Mouse (Mus musculus): Measurements from ENCODE around the gene Nnmt. TPM values are rescaled to one million over a fixed set of nuclear protein-coding genes. Genes with fewer than 3 reads are reported as not detected.
A peak's percentile ranks its signal among the peaks of the same experiment; 100 is the strongest.

The Nnmt gene
- polyA plus RNA-seq, 1 experiment from 2014 or later, result 1.3 TPM

DNA sequence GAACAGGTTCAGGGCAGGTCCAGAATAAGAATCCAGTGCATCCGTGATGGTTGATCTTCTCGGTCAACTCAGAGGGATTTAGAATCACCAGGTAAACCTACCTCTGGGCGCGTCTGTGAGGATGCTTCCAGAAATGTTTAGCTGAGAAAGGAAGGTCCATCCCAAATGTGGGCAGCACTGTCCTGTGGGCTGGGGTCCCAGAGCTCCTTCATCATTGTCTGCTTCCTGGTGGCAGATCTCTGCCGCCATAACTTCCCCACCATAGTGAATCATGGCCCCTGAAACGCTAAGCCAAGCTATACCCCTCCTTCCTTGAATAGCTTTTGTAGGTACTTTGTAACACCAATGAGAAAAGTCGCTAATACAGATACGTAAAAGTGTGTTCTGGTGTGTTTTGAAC lies 36.7 kb upstream of the Nnmt start:
- Histone ChIP-seq H3K9ac (ENCODE audit: low read depth, low read length) (no peak overlapping the region), H3K27me3 (replicated peaks; ENCODE audit: control insufficient read depth, insufficient read depth, low read length) (peaks cover 7% of the 10 kb centered on the region), H3K4me3 (ENCODE audit: low read depth, low read length) (no peak overlapping the region), H3K36me3 (ENCODE audit: control insufficient read depth, insufficient read depth, low read length) (no peaks in the 10 kb centered on the region), H3K9me3 (ENCODE audit: control insufficient read depth, low read length) (no peaks in the 10 kb centered on the region; the same call in 1 of the 2 replicates), H3K4me1 (replicated peaks; ENCODE audit: control insufficient read depth, insufficient read depth, low read length) (no peaks in the 10 kb centered on the region), H3K27ac (ENCODE audit: low read depth, low read length) (no peak overlapping the region), H3K4me2 (no peak overlapping the region)
- ATAC-seq (replicated peaks; ENCODE audit: low FRiP score), result no peak
- DNase-seq (ENCODE audit: low spot score), result no peak
- WGBS, result 88% methylated on average over 8 of the region's 8 CpGs

DNA sequence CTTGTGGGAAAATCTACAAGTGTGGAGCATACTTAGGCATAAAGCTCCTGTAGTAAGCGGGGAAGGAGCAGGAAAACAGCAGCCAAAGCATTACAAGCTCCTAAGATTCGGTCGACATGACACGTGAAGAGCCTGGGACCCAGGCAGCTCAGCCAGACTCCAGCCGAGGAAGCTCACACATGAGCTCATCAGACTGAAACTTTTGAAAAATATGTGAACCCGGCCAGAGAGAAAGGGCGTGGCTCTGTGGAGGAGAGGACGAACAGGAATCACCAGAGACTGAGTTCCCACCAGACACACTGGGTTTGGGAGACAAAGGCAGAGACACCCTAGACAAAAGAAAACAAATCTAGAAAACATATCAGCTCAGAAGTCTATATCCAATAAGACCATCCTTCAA lies 35.9 kb upstream of the Nnmt start:
- Histone ChIP-seq H3K4me2 (no peak overlapping the region), H3K27me3 (replicated peaks; ENCODE audit: control insufficient read depth, insufficient read depth, low read length) (peaks cover 8% of the 10 kb centered on the region), H3K36me3 (ENCODE audit: control insufficient read depth, insufficient read depth, low read length) (no peaks in the 10 kb centered on the region), H3K4me3 (ENCODE audit: low read depth, low read length) (no peak overlapping the region), H3K9me3 (ENCODE audit: control insufficient read depth, low read length) (no peaks in the 10 kb centered on the region; the same call in 1 of the 2 replicates), H3K27ac (ENCODE audit: low read depth, low read length) (no peak overlapping the region), H3K9ac (ENCODE audit: low read depth, low read length) (no peak overlapping the region), H3K4me1 (replicated peaks; ENCODE audit: control insufficient read depth, insufficient read depth, low read length) (no peaks in the 10 kb centered on the region)
- 78% methylated on average over 8 of the region's 8 CpGs for WGBS
- ATAC-seq (replicated peaks; ENCODE audit: low FRiP score) (no peak), DNase-seq (ENCODE audit: low spot score) (no peak)

DNA sequence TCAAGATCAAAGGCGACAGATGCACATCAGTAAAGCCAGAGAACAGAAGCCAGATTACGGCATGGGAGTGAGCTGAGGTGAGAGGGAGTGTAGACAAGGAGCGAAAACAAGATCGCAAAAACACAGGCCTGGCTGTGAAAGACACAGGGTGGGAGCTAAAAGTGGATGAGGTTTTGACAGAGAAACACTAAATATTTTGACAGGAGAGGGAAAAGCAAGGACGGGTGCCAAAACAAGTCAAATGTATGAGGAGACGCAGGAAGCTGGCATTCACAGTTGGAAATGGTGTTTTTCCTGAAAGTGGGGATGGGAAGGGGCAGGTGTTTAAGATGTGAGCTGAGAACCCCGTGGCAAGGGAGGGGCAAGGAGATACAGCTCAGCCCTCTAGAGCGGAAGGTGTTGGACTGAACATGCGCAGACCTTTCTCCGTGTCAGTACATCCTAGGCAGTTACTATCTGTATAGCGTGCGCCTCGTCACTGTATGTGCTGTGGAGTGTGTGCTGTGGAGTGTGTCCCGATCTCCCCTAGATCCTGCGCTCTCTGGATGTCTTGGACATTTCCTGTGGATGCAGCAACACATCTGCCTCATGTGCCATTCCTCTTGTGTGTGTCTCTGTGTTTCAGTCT lies 33.3 kb upstream of the Nnmt start:
- H3K9me3 ChIP-seq (ENCODE audit: control insufficient read depth, low read length), result no peaks in the 10 kb centered on the region
- H3K4me1 ChIP-seq (replicated peaks; ENCODE audit: control insufficient read depth, insufficient read depth, low read length), result no peaks in the 10 kb centered on the region
- H3K4me2 ChIP-seq, result no peak overlapping the region
- H3K27ac ChIP-seq (ENCODE audit: low read depth, low read length), result no peak overlapping the region
- DNase-seq (ENCODE audit: low spot score), result peak; percentile 25
- H3K36me3 ChIP-seq (ENCODE audit: control insufficient read depth, insufficient read depth, low read length), result no peaks in the 10 kb centered on the region
- H3K9ac ChIP-seq (ENCODE audit: low read depth, low read length), result no peak overlapping the region
- peaks cover 8% of the 10 kb centered on the region for H3K27me3 ChIP-seq (replicated peaks; ENCODE audit: control insufficient read depth, insufficient read depth, low read length)
- 60% methylated on average over 15 of the region's 15 CpGs for WGBS
- ATAC-seq (replicated peaks; ENCODE audit: low FRiP score), result no peak
- H3K4me3 ChIP-seq (ENCODE audit: low read depth, low read length), result no peak overlapping the region

- H3K36me3 ChIP-seq (ENCODE audit: control insufficient read depth, insufficient read depth, low read length), result no peaks in the 10 kb centered on the region
- no peak overlapping the region for H3K27ac ChIP-seq (ENCODE audit: low read depth, low read length)
- H3K4me2 ChIP-seq, result no peak overlapping the region
- no peak overlapping the region for H3K9ac ChIP-seq (ENCODE audit: low read depth, low read length)
- DNase-seq (ENCODE audit: low spot score) (peak; percentile 10), ATAC-seq (replicated peaks; ENCODE audit: low FRiP score) (no peak)
- WGBS, result 84% methylated on average over 7 of the region's 7 CpGs
- H3K4me3 ChIP-seq (ENCODE audit: low read depth, low read length), result no peak overlapping the region
- H3K4me1 ChIP-seq (replicated peaks; ENCODE audit: control insufficient read depth, insufficient read depth, low read length), result no peaks in the 10 kb centered on the region
- H3K9me3 ChIP-seq (ENCODE audit: control insufficient read depth, low read length), result no peaks in the 10 kb centered on the region
- H3K27me3 ChIP-seq (replicated peaks; ENCODE audit: control insufficient read depth, insufficient read depth, low read length), result peaks cover 8% of the 10 kb centered on the region
Observed at GRCm38 (mm10) chr9:48637161-48637560, 32.2 kb upstream of the Nnmt start.

DNA sequence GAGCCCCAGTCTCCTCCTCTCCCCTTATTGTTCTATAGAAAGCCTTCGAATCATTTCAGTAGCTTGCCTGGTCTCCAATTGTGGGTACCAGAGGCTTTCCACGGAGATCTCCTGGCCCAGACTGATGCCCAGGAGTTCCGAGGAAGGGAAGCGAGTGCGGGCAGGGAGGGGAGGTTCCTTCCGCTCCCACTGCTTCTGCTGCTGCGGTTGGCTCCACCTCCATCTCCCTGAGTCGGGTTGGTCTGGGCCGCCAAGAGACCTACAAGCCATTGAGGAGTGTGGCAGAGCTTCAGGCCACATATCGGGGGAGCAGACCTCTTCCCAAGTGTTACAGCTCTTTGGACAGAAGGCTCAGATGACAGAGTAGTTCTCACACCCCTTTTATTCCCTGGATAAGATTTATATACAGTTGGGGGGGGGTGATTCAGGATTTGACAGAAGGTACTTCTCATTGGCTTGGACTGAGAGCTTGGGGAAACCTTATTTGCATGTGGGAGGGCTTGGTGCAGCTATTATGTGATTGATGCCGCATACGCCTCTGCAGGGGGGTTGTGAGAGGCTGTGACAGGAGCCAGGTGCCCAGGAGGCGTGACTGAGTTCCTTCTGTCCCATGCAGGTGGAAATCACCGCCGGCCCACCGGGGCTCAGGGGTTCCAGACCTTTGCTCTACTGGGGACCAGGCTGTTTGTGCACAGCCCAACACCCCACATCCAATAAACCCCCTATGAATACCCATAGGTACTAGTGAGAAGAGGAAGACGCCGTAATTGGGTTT lies 30.8 kb upstream of the Nnmt start:
- DNase-seq (ENCODE audit: low spot score) (peak; percentile 27), ATAC-seq (replicated peaks; ENCODE audit: low FRiP score) (no peak)
- Histone ChIP-seq H3K36me3 (ENCODE audit: control insufficient read depth, insufficient read depth, low read length) (no peaks in the 10 kb centered on the region), H3K9me3 (ENCODE audit: control insufficient read depth, low read length) (no peaks in the 10 kb centered on the region), H3K27me3 (replicated peaks; ENCODE audit: control insufficient read depth, insufficient read depth, low read length) (peaks cover 8% of the 10 kb centered on the region), H3K4me2 (no peak overlapping the region), H3K4me1 (replicated peaks; ENCODE audit: control insufficient read depth, insufficient read depth, low read length) (no peaks in the 10 kb centered on the region), H3K27ac (ENCODE audit: low read depth, low read length) (no peak overlapping the region), H3K4me3 (ENCODE audit: low read depth, low read length) (no peak overlapping the region), H3K9ac (ENCODE audit: low read depth, low read length) (no peak overlapping the region)
- 34% methylated on average over 18 of the region's 18 CpGs for WGBS

GRCm38 (mm10) chr9:48633147-48633546 lies 28.2 kb upstream of the Nnmt start:
- WGBS, result 77% methylated on average over 6 of the region's 6 CpGs
- Histone ChIP-seq H3K27me3 (replicated peaks; ENCODE audit: control insufficient read depth, insufficient read depth, low read length) (peaks cover 8% of the 10 kb centered on the region), H3K4me3 (ENCODE audit: low read depth, low read length) (no peak overlapping the region), H3K27ac (ENCODE audit: low read depth, low read length) (no peak overlapping the region), H3K9ac (ENCODE audit: low read depth, low read length) (no peak overlapping the region), H3K4me2 (no peak overlapping the region), H3K9me3 (ENCODE audit: control insufficient read depth, low read length) (no peaks in the 10 kb centered on the region), H3K36me3 (ENCODE audit: control insufficient read depth, insufficient read depth, low read length) (no peaks in the 10 kb centered on the region), H3K4me1 (replicated peaks; ENCODE audit: control insufficient read depth, insufficient read depth, low read length) (no peaks in the 10 kb centered on the region)
- DNase-seq (ENCODE audit: low spot score) (no peak), ATAC-seq (replicated peaks; ENCODE audit: low FRiP score) (no peak)

DNA sequence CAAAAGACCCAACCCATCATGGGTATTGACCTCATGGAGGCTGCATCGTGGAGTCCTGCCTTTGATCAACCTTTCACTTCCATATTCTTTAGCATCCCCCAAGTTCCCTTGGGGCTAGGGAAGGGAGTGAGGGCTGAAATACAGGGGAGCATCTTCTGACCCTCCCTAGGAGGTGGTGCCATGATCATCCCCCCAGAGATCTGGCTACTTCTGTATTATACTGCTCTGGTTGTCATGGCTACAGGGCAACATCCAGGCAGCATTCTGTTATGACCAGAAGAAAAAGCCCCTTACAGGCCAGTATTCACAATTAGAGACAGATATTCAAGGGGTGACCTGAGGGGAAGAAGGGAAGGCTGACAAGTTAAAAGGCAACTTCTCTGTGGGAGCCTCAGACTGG lies 14.3 kb upstream of the Nnmt start:
- Histone ChIP-seq H3K4me1 (replicated peaks; ENCODE audit: control insufficient read depth, insufficient read depth, low read length) (no peaks in the 10 kb centered on the region), H3K27ac (ENCODE audit: low read depth, low read length) (no peak overlapping the region), H3K4me3 (ENCODE audit: low read depth, low read length) (no peak overlapping the region), H3K36me3 (ENCODE audit: control insufficient read depth, insufficient read depth, low read length) (no peaks in the 10 kb centered on the region), H3K9me3 (ENCODE audit: control insufficient read depth, low read length) (no peaks in the 10 kb centered on the region), H3K9ac (ENCODE audit: low read depth, low read length) (no peak overlapping the region), H3K27me3 (replicated peaks; ENCODE audit: control insufficient read depth, insufficient read depth, low read length) (no peaks in the 10 kb centered on the region; the same call in 1 of the 2 replicates), H3K4me2 (no peak overlapping the region)
- ATAC-seq (replicated peaks; ENCODE audit: low FRiP score), result no peak
- no peak for DNase-seq (ENCODE audit: low spot score)
- 74% methylated on average over 1 of the region's 1 CpGs for WGBS

DNA sequence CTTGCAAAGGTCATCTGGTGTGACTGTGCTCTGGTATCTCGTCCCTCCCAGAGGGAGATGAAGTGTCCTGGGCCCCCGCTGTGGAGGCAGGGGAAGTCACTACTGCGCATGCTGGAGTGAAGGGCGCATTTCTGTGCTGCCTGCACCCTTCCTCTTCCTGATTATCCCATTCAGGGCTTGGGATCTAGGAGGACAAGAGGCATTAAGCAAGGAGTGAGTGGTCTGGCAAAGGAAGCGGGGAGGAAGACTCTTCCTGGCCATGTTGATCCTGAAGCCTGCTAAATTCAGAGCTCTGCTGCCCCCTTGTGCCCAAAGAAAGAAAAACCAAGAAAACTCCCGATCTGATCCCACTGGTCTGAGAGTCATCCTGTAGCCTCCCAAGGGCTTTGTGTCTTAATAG lies 13.6 kb upstream of the Nnmt start:
- Histone ChIP-seq H3K4me1 (replicated peaks; ENCODE audit: control insufficient read depth, insufficient read depth, low read length) (no peaks in the 10 kb centered on the region), H3K27ac (ENCODE audit: low read depth, low read length) (no peak overlapping the region), H3K36me3 (ENCODE audit: control insufficient read depth, insufficient read depth, low read length) (no peaks in the 10 kb centered on the region), H3K9ac (ENCODE audit: low read depth, low read length) (no peak overlapping the region), H3K27me3 (replicated peaks; ENCODE audit: control insufficient read depth, insufficient read depth, low read length) (no peaks in the 10 kb centered on the region; the same call in 1 of the 2 replicates), H3K4me2 (peak overlapping the region; percentile 33; the same call in 1 of the 2 replicates), H3K4me3 (ENCODE audit: low read depth, low read length) (no peak overlapping the region), H3K9me3 (ENCODE audit: control insufficient read depth, low read length) (no peaks in the 10 kb centered on the region)
- ATAC-seq (replicated peaks; ENCODE audit: low FRiP score), result no peak
- WGBS, result 22% methylated on average over 6 of the region's 6 CpGs
- peak; percentile 60 for DNase-seq (ENCODE audit: low spot score)

- H3K27me3 ChIP-seq (replicated peaks; ENCODE audit: control insufficient read depth, insufficient read depth, low read length), result no peaks in the 10 kb centered on the region; the same call in 1 of the 2 replicates
- no peaks in the 10 kb centered on the region for H3K4me1 ChIP-seq (replicated peaks; ENCODE audit: control insufficient read depth, insufficient read depth, low read length)
- H3K4me3 ChIP-seq (ENCODE audit: low read depth, low read length), result no peak overlapping the region
- no peak overlapping the region for H3K4me2 ChIP-seq
- H3K36me3 ChIP-seq (ENCODE audit: control insufficient read depth, insufficient read depth, low read length), result no peaks in the 10 kb centered on the region
- H3K9ac ChIP-seq (ENCODE audit: low read depth, low read length), result no peak overlapping the region
- DNase-seq (ENCODE audit: low spot score) (no peak), ATAC-seq (replicated peaks; ENCODE audit: low FRiP score) (no peak)
- H3K9me3 ChIP-seq (ENCODE audit: control insufficient read depth, low read length), result no peaks in the 10 kb centered on the region
- whole genome bisulfite sequencing, result 70% methylated on average over 8 of the region's 8 CpGs
- no peak overlapping the region for H3K27ac ChIP-seq (ENCODE audit: low read depth, low read length)
Observed at GRCm38 (mm10) chr9:48618111-48618510, 13.2 kb upstream of the Nnmt start.
